Mouse (Mus musculus) embryonic facial prominence, embryonic 12.5 days (tissue): ENCODE results near the gene 4931422A03Rik. TPM values are rescaled to one million over a fixed set of nuclear protein-coding genes. Genes with fewer than 3 reads are reported as not detected.

Experiments used
- ATAC-seq: fragments of 200-750 bp; cut with Nextera tagmentation; 2 replicates; pipeline ENCODE4 v1.8.0; 2017; ENCODE audit not compliant: insufficient number of reproducible peaks, insufficient read depth, low FRiP score, low TSS enrichment
- H3K27ac ChIP-seq: fragments of 300-500 bp; sonication (generic); 2 replicates; pipeline ENCODE4 v1.5.1; 2016; ENCODE audit warnings: mild to moderate bottlenecking
- H3K27me3 ChIP-seq: fragments of 300-500 bp; sonication (generic); 2 replicates; pipeline ENCODE4 v1.6.1; 2016; ENCODE audit warnings: mild to moderate bottlenecking, moderate library complexity
- H3K36me3 ChIP-seq: fragments of 300-500 bp; sonication (generic); 2 replicates; pipeline ENCODE4 v1.6.1; 2016; ENCODE audit warnings: mild to moderate bottlenecking
- H3K4me1 ChIP-seq: fragments of 300-500 bp; sonication (generic); 2 replicates; pipeline ENCODE4 v1.6.1; 2016
- H3K4me2 ChIP-seq: fragments of 300-500 bp; sonication (generic); replicated peaks from 2 replicates; pipeline ENCODE4 v1.6.1; 2016; ENCODE audit warnings: mild to moderate bottlenecking, moderate library complexity
- H3K4me3 ChIP-seq: fragments of 300-500 bp; sonication (generic); 2 replicates; pipeline ENCODE4 v1.5.1; 2016; ENCODE audit warnings: mild to moderate bottlenecking
- H3K9ac ChIP-seq: fragments of 300-500 bp; sonication (generic); 2 replicates; pipeline ENCODE4 v1.6.1; 2016; ENCODE audit warnings: mild to moderate bottlenecking, moderate library complexity
- H3K9me3 ChIP-seq: fragments of 300-500 bp; sonication (generic); 2 replicates; pipeline ENCODE4 v1.6.1; 2016; ENCODE audit warnings: mild to moderate bottlenecking, moderate library complexity
- whole genome bisulfite sequencing: fragments of 180-500 bp; shearing (Covaris S2); methylation state at CpG from one replicate; pipeline ENCODE4 v1.1.7; 2016; 5-methylcytosine and 5-hydroxymethylcytosine counted together
- polyA plus RNA-seq: library from polyadenylated mRNA; unstranded; fragments of >200 nt; fragmentation: Nextera tagmentation; extraction: Ambion mirVana; gene quantifications from 2 replicates; pipeline ENCODE4 v1.2.1, GENCODE M21; 2016

The 4931422A03Rik gene
- polyA plus RNA-seq, 1 experiment from 2014 or later: 3.0 TPM

- H3K4me2 ChIP-seq: no peak overlapping the region
- H3K4me1 ChIP-seq: 0 out of 2 replicates have a peak, but pooled peaks cover 3% of the 10 kb centered on the region
These were observed 96.7 kb downstream of the 4931422A03Rik start for GRCm38 (mm10) chr2:103931511-103931911.

DNA sequence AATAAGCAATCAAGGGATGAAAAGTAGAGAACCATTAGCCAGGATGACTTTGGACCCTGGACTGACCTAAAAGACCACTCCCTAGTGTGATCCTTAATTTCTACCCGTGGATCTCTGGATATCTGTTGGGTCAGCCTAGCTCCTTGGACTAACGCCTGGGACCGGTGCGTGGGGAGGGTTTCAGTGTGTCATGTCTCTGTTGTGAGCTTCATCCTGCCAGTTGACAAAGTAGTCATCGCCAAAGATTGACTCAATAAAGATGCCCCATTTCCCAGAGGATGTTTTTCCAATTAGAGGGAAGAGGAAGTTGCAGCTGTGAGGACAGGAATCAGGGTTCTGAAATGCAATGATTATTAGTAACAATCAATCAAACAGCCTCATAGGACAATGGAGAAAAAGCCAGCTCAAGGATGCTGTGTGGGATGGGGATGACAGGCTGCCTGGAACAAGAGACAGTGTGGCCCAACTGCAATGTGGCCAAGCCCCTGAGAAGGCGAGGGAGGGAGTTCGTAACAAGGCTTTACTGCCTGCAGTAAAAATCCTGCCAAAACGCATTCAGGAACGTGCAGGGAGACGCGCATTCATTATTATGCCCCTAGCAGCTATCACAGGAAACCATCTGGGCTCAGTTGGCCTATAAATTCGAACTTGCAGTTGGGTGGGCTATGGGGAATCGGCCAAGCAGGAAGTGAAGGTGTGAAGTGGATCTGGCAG lies 97.7 kb downstream of the 4931422A03Rik start:
- no peak for ATAC-seq
- Histone ChIP-seq H3K4me2 (no peak overlapping the region), H3K27ac (no peak overlapping the region)

More at GRCm38 (mm10) chr2:103931511-103931911, 96.7 kb downstream of the 4931422A03Rik start:
- ATAC-seq: no peak
- no peak overlapping the region for H3K27ac ChIP-seq
- H3K36me3 ChIP-seq: no peaks in the 10 kb centered on the region
- no peaks in the 10 kb centered on the region for H3K9me3 ChIP-seq
- H3K4me3 ChIP-seq: no peak overlapping the region
- H3K9ac ChIP-seq: no peak overlapping the region
- no peaks in the 10 kb centered on the region for H3K27me3 ChIP-seq
- WGBS: 70% methylated on average over 7 of the region's 7 CpGs

GRCm38 (mm10) chr2:103927610-103928145 lies 100.5 kb downstream of the 4931422A03Rik start:
- 25% methylated on average over 1 of the region's 1 CpGs for WGBS

More for the DNA sequence above, 97.7 kb downstream of the 4931422A03Rik start:
- H3K27me3 ChIP-seq: no peaks in the 10 kb centered on the region
- H3K4me3 ChIP-seq: no peak overlapping the region
- H3K4me1 ChIP-seq: 0 out of 2 replicates have a peak, but pooled peaks cover 3% of the 10 kb centered on the region
- WGBS: 61% methylated on average over 13 of the region's 13 CpGs
- H3K9ac ChIP-seq: no peak overlapping the region
- no peaks in the 10 kb centered on the region for H3K36me3 ChIP-seq
- H3K9me3 ChIP-seq: no peaks in the 10 kb centered on the region

DNA sequence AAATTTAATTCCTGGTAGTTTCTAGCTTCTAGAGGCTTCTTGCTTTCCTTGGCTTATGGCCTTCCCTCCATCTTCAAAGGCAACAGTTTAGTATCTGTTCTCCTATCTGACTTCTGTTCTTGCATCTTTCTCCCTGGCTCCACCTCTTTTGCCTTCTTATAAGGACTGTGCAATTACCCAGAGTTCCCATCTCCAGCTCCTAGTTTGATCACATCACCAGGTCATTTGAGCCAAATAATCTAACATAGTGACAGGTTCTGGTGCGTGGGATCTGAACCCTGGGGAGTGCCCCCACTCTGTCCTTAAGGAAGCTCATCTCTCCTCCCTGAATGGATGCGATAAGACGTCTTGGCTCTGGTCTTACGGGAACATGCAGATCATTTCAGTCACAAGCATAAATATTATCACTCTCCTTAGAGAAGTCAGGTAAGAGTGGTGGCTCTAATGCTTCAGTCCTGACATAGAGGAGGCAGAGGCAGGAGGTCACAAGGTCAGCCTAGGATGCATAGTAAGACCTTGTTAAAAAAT lies 101.5 kb downstream of the 4931422A03Rik start:
- Histone ChIP-seq H3K27ac (no peak overlapping the region), H3K36me3 (no peaks in the 10 kb centered on the region), H3K27me3 (no peaks in the 10 kb centered on the region), H3K9me3 (no peaks in the 10 kb centered on the region), H3K4me3 (no peak overlapping the region), H3K4me2 (no peak overlapping the region), H3K4me1 (0 out of 2 replicates have a peak, but pooled peaks cover 3% of the 10 kb centered on the region), H3K9ac (no peak overlapping the region)
- WGBS: 89% methylated on average over 4 of the region's 4 CpGs
- no peak for ATAC-seq

More at GRCm38 (mm10) chr2:103927610-103928145, 100.5 kb downstream of the 4931422A03Rik start:
- no peak overlapping the region for H3K4me2 ChIP-seq
- H3K4me1 ChIP-seq: 0 out of 2 replicates have a peak, but pooled peaks cover 3% of the 10 kb centered on the region
- H3K9ac ChIP-seq: no peak overlapping the region
- H3K9me3 ChIP-seq: no peaks in the 10 kb centered on the region
- no peaks in the 10 kb centered on the region for H3K36me3 ChIP-seq
- no peak overlapping the region for H3K4me3 ChIP-seq
- no peak for ATAC-seq
- no peak overlapping the region for H3K27ac ChIP-seq
- no peaks in the 10 kb centered on the region for H3K27me3 ChIP-seq

DNA sequence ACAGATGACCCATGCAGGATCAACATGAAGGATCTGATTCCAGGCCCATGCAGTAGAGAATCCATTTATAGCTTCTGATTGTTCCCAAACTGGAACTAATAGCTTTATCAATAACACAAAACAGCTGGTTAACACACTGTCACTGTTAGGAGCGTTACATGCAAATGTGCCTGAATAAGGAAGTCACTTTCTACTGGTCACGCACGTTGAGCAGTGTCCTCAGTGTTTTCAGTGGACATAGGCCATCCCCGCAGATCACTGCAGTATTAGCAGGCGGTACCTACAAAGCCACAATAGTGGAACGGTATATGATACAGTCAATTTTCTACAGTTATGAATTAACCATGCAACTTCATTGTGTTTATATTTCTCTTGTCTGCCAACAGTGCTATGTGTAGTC lies 108.7 kb downstream of the 4931422A03Rik start:
- Histone ChIP-seq H3K9me3 (no peaks in the 10 kb centered on the region), H3K27ac (no peak overlapping the region), H3K4me2 (no peak overlapping the region), H3K36me3 (no peaks in the 10 kb centered on the region), H3K27me3 (no peaks in the 10 kb centered on the region), H3K9ac (no peak overlapping the region), H3K4me1 (no peaks in the 10 kb centered on the region), H3K4me3 (no peak overlapping the region)
- 86% methylated on average over 6 of the region's 6 CpGs for WGBS
- no peak for ATAC-seq

DNA sequence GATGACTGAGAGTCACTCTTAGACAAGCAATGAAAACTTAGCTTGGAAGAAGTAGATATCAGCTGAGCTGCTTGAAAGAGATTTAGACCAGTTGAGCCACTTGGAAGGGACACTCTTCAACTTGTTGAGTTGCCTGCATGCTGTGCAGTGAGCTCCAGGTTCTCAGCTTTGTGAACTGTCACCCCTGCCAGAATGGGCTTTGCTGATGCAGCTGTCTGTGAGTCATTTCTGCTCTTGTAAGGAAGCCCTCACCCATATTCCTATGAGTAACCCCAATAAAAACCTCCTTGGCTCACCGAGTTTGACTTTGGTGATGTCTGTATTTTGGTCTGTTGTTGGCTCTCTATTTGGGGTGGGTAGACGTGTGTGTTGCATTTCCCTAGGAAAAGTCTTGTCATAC lies 109.8 kb downstream of the 4931422A03Rik start:
- Histone ChIP-seq H3K9ac (no peak overlapping the region), H3K27ac (no peak overlapping the region), H3K27me3 (no peaks in the 10 kb centered on the region), H3K4me1 (no peaks in the 10 kb centered on the region), H3K4me3 (no peak overlapping the region), H3K9me3 (no peaks in the 10 kb centered on the region), H3K36me3 (no peaks in the 10 kb centered on the region), H3K4me2 (no peak overlapping the region)
- WGBS: 85% methylated on average over 2 of the region's 2 CpGs
- no peak for ATAC-seq

GRCm38 (mm10) chr2:103917375-103917774 lies 110.8 kb downstream of the 4931422A03Rik start:
- no peak for ATAC-seq
- Histone ChIP-seq H3K27ac (no peak overlapping the region), H3K4me2 (no peak overlapping the region), H3K36me3 (no peaks in the 10 kb centered on the region), H3K9me3 (no peaks in the 10 kb centered on the region), H3K27me3 (no peaks in the 10 kb centered on the region), H3K4me3 (no peak overlapping the region), H3K4me1 (no peaks in the 10 kb centered on the region), H3K9ac (no peak overlapping the region)
- WGBS: 85% methylated on average over 5 of the region's 5 CpGs

Other genes starting within 250 kb of the 4931422A03Rik start
- 458 and 465 TPM in 2 replicates for gene Caprin1, start 230.7 kb downstream of the 4931422A03Rik start, polyA plus RNA-seq
- 17.8 and 19.6 TPM in 2 replicates for gene Lmo2, start 70.4 kb downstream of the 4931422A03Rik start, polyA plus RNA-seq
- 52.2 and 56.2 TPM in 2 replicates for gene Fbxo3, start 640 bp downstream of the 4931422A03Rik start, polyA plus RNA-seq
- not detected in 2 replicates for gene Gm10912, start 37.5 kb upstream of the 4931422A03Rik start, polyA plus RNA-seq
- not detected in 2 replicates for gene Gm10799, start 40.2 kb upstream of the 4931422A03Rik start, polyA plus RNA-seq
- 4.0 and 5.1 TPM in 2 replicates for gene Cd59b, start 41.5 kb upstream of the 4931422A03Rik start, polyA plus RNA-seq
- gene Cd59a, start 67.4 kb upstream of the 4931422A03Rik start, polyA plus RNA-seq: 22.3 and 23.0 TPM in 2 replicates
- not detected in 2 replicates for gene A930018P22Rik, start 94.4 kb upstream of the 4931422A03Rik start, polyA plus RNA-seq